Mouse (Mus musculus): ENCODE measurements at regions not wholly inside any gene's neighbourhood (a gene's known extent, or its start where the extent isn't known, plus 50 kb on each side); places are given as distances from the start of the nearest gene placed in this dataset.

DNA sequence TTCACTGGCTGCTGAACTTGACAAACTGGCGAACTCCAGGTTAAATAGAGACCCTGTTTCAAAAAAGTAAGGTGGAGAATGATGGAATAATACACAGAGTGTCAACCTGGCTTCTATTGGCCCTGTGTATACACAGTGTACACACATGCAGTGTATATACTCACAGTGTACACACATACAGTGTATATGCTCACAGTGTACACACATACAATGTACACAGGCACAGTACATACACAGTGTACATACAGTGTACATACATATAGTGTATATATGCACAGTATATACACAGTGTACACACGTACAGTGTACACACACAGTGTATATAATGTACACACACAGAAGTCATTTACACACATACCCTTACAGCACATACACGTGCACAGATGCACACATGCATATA, 52.4 kb upstream of the Aldh1b1 start:
- Histone ChIP-seq H3K9me3 (ENCODE audit: low read length) (peaks cover 3% of the 10 kb centered on the region; the same call in 1 of the 2 replicates), H3K27me3 (ENCODE audit: insufficient read depth, low read length) (peaks cover 33% of the 10 kb centered on the region), H3K4me3 (replicated peaks; ENCODE audit: low read length) (no peak overlapping the region), H3K4me1 (replicated peaks; ENCODE audit: low read depth, low read length) (peaks cover 4% of the 10 kb centered on the region; the same call in 1 of the 2 replicates), H3K36me3 (ENCODE audit: insufficient read depth, low read length) (no peaks in the 10 kb centered on the region)
- TF ChIP-seq NANOG (IDR thresholded peaks at IDR 0.05; ENCODE audit: borderline replicate concordance, low read length), result no peak
- TF ChIP-seq POU5F1 (IDR thresholded peaks at IDR 0.05; ENCODE audit: borderline replicate concordance, low read length), result no peak
- TF ChIP-seq CTCF (conservative IDR thresholded peaks at IDR 0.05; ENCODE audit: low read length), result no peak

DNA sequence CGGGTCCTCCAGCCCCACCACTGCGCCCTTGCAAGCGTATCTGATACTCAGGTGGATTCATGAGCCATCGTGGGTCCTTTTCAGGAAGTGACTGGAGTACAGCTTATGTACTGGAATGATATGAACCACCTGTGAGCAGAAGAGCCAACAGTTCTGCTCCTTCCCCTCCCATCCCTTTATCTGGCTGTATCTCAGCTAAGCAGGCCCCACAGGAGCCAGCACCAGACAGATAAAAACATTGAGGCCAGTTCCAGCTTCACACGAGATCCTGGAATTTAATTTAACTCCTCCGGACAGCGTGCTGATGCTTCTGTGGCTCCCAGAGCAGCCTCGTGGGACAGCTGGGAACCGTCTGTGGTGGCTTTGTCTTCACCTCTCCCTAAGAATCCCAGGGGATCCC, 53.1 kb upstream of the Aldh1b1 start:
- H3K9me3 ChIP-seq (ENCODE audit: low read length), result peaks cover 3% of the 10 kb centered on the region; the same call in 1 of the 2 replicates
- peaks cover 30% of the 10 kb centered on the region for H3K27me3 ChIP-seq (ENCODE audit: insufficient read depth, low read length)
- H3K36me3 ChIP-seq (ENCODE audit: insufficient read depth, low read length), result no peaks in the 10 kb centered on the region
- H3K4me1 ChIP-seq (replicated peaks; ENCODE audit: low read depth, low read length), result peaks cover 4% of the 10 kb centered on the region; the same call in 1 of the 2 replicates
- H3K4me3 ChIP-seq (replicated peaks; ENCODE audit: low read length), result no peak overlapping the region
- TF ChIP-seq NANOG (IDR thresholded peaks at IDR 0.05; ENCODE audit: borderline replicate concordance, low read length), result no peak
- TF ChIP-seq POU5F1 (IDR thresholded peaks at IDR 0.05; ENCODE audit: borderline replicate concordance, low read length), result no peak
- TF ChIP-seq CTCF (conservative IDR thresholded peaks at IDR 0.05; ENCODE audit: low read length), result no peak

DNA sequence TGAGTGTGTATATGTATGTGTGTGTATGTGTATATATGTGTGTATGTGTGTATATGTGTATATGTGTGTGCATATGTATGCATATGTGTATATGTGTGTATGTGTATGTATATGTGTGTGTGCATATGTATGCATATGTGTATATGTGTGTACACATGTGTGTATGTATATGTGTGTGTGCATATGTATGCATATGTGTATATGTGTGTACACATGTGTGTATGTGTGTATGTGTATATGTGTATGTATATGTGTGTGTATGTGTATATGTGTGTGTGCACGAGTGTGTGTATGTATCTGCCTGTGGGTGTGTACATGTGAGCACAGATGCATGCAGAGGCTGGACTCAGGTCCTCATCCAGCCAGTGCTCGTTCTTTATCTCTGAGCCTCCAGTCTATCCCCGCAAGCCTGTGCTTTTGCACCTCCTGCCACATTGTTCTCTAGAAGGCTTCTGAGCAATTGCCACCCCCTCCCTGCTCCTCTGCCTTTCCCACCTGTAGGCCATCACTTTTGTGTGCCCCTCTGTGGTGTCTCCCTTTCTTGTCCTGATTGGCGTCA, 53.9 kb upstream of the Aldh1b1 start:
- Histone ChIP-seq H3K27me3 (ENCODE audit: insufficient read depth, low read length) (peaks cover 29% of the 10 kb centered on the region), H3K4me1 (replicated peaks; ENCODE audit: low read depth, low read length) (peaks cover 4% of the 10 kb centered on the region; the same call in 1 of the 2 replicates), H3K9me3 (ENCODE audit: low read length) (no peaks in the 10 kb centered on the region), H3K4me3 (replicated peaks; ENCODE audit: low read length) (no peak overlapping the region), H3K36me3 (ENCODE audit: insufficient read depth, low read length) (no peaks in the 10 kb centered on the region)
- TF ChIP-seq POU5F1 (IDR thresholded peaks at IDR 0.05; ENCODE audit: borderline replicate concordance, low read length), result no peak
- no peak for TF ChIP-seq CTCF (conservative IDR thresholded peaks at IDR 0.05; ENCODE audit: low read length)
- no peak for TF ChIP-seq NANOG (IDR thresholded peaks at IDR 0.05; ENCODE audit: borderline replicate concordance, low read length)

DNA sequence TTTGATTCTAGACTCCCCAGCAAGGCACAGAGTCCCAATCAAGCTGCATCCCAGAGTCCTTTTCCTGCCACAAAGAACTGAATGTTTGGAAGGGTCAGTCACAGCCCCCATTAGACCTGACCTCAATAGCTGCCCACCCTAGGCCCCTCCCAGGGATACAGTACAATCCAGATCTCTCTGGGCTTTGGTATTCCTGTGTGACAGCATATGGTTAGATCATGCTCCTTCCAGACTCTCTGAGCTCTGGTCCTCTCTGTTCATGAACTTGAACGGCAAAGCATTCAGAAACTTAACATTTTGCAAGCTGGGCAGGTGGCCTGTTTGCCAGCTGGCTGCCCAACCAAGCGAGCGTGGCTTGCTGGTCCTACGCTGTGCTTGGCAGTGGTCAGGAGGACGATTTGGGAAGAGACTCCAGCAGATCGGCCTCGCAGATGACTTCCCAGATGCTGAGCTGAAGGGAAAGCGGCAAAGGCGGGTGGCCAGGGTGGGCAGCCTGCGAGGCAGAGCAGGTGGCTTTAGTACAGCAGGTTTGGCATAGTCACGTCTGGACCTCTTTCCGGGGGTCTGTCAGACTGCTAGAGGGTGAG, 58.0 kb upstream of the Aldh1b1 start:
- Histone ChIP-seq H3K27me3 (ENCODE audit: insufficient read depth, low read length) (peaks cover 32% of the 10 kb centered on the region), H3K4me1 (replicated peaks; ENCODE audit: low read depth, low read length) (peaks cover 5% of the 10 kb centered on the region), H3K4me3 (replicated peaks; ENCODE audit: low read length) (no peak overlapping the region), H3K36me3 (ENCODE audit: insufficient read depth, low read length) (no peaks in the 10 kb centered on the region), H3K9me3 (ENCODE audit: low read length) (no peaks in the 10 kb centered on the region)
- TF ChIP-seq NANOG (IDR thresholded peaks at IDR 0.05; ENCODE audit: borderline replicate concordance, low read length) (no peak), POU5F1 (IDR thresholded peaks at IDR 0.05; ENCODE audit: borderline replicate concordance, low read length) (no peak), CTCF (conservative IDR thresholded peaks at IDR 0.05; ENCODE audit: low read length) (no peak)

DNA sequence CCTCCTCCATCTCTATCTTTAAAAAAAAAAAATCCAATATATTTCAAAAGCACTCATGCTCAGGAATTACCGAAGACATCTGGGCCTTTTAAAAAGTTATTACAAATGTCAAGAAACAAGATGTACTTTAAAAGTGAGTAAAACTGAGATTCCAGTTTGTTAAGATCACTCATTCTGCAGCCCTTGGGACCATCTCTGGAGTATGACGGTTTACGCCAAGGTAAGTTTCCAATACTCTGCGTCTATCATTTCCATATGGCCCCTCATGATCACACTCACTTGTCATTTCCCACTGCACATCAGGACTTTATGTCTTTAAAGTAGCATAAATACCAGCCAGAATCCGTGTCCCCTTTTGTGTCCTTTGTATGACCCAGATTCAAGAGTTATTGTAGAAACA, 58.5 kb upstream of the Aldh1b1 start:
- Histone ChIP-seq H3K4me1 (replicated peaks; ENCODE audit: low read depth, low read length) (peaks cover 5% of the 10 kb centered on the region; the same call in 1 of the 2 replicates), H3K4me3 (replicated peaks; ENCODE audit: low read length) (no peak overlapping the region), H3K9me3 (ENCODE audit: low read length) (no peaks in the 10 kb centered on the region), H3K27me3 (ENCODE audit: insufficient read depth, low read length) (peaks cover 27% of the 10 kb centered on the region), H3K36me3 (ENCODE audit: insufficient read depth, low read length) (no peaks in the 10 kb centered on the region)
- TF ChIP-seq POU5F1 (IDR thresholded peaks at IDR 0.05; ENCODE audit: borderline replicate concordance, low read length) (no peak), CTCF (conservative IDR thresholded peaks at IDR 0.05; ENCODE audit: low read length) (no peak)

DNA sequence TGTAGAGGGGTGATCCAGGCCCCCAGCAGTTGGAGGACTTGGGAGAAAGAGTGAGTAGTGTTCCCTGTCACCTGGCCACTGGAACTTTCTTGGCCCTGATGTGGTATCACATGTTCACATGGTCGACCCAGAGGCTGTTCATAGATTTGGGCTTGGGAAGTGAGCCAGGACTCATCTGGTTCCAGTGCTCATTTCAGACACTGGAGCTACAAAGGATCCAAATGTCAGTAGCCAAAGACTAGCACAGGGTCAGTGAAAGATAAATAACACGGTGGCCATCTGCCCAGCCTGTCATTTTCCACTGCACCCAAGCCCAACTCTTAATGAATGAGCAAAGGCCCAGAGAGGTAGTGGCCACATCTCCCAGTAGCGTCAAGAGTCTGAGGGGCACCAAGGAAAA, 59.1 kb upstream of the Aldh1b1 start:
- Histone ChIP-seq H3K9me3 (ENCODE audit: low read length) (no peaks in the 10 kb centered on the region), H3K27me3 (ENCODE audit: insufficient read depth, low read length) (peaks cover 25% of the 10 kb centered on the region), H3K36me3 (ENCODE audit: insufficient read depth, low read length) (no peaks in the 10 kb centered on the region), H3K4me1 (replicated peaks; ENCODE audit: low read depth, low read length) (peaks cover 5% of the 10 kb centered on the region; the same call in 1 of the 2 replicates), H3K4me3 (replicated peaks; ENCODE audit: low read length) (no peak overlapping the region)
- TF ChIP-seq CTCF (conservative IDR thresholded peaks at IDR 0.05; ENCODE audit: low read length), result no peak
- TF ChIP-seq NANOG (IDR thresholded peaks at IDR 0.05; ENCODE audit: borderline replicate concordance, low read length), result no peak
- TF ChIP-seq POU5F1 (IDR thresholded peaks at IDR 0.05; ENCODE audit: borderline replicate concordance, low read length), result no peak

DNA sequence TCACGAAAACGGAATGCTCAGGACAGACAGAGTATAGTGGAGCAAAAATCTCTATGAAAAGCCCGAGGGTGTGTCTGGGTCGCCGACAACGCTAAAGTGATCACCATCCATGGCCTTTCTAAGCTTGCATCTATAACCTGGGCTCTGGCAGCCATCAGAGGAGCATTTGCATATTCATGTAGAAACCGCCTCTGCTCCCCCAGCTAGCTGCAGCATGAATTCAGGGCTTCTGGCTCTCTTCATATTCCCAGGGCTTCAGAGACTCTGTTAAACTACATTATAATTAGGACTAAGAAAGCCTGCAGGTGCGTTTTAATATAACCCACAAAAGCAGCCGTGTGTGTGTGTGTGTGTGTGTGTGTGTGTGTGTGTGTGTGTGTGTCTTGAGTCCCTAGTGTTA, 59.7 kb upstream of the Aldh1b1 start:
- Histone ChIP-seq H3K9me3 (ENCODE audit: low read length) (no peaks in the 10 kb centered on the region), H3K27me3 (ENCODE audit: insufficient read depth, low read length) (peaks cover 25% of the 10 kb centered on the region), H3K4me3 (replicated peaks; ENCODE audit: low read length) (no peak overlapping the region), H3K4me1 (replicated peaks; ENCODE audit: low read depth, low read length) (peaks cover 5% of the 10 kb centered on the region; the same call in 1 of the 2 replicates), H3K36me3 (ENCODE audit: insufficient read depth, low read length) (no peaks in the 10 kb centered on the region)
- TF ChIP-seq POU5F1 (IDR thresholded peaks at IDR 0.05; ENCODE audit: borderline replicate concordance, low read length) (no peak), NANOG (IDR thresholded peaks at IDR 0.05; ENCODE audit: borderline replicate concordance, low read length) (no peak), CTCF (conservative IDR thresholded peaks at IDR 0.05; ENCODE audit: low read length) (no peak)

DNA sequence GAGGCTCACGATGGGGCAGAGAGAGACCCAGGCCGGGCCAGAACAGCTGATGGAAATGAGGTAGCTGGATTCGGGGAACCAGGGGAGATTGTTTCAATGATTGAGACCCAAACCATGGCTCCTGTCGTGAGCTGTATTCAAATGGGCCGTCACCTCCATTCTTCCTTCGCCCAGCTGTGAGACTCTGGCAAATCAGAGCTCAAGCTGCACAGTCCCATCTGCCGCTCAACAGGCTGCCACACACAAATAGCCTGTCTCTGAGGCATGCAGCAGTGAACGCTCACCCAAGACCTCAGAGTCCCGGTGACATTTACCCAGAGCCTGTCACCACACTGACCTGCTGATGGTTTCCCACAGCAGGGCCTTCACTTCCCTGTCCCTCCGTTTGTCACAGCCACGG, 60.1 kb upstream of the Aldh1b1 start:
- H3K27me3 ChIP-seq (ENCODE audit: insufficient read depth, low read length), result peaks cover 25% of the 10 kb centered on the region
- H3K9me3 ChIP-seq (ENCODE audit: low read length), result no peaks in the 10 kb centered on the region
- TF ChIP-seq POU5F1 (IDR thresholded peaks at IDR 0.05; ENCODE audit: borderline replicate concordance, low read length) (no peak), CTCF (conservative IDR thresholded peaks at IDR 0.05; ENCODE audit: low read length) (no peak), NANOG (IDR thresholded peaks at IDR 0.05; ENCODE audit: borderline replicate concordance, low read length) (no peak)
- H3K36me3 ChIP-seq (ENCODE audit: insufficient read depth, low read length), result no peaks in the 10 kb centered on the region
- H3K4me1 ChIP-seq (replicated peaks; ENCODE audit: low read depth, low read length), result peaks cover 5% of the 10 kb centered on the region; the same call in 1 of the 2 replicates
- no peak overlapping the region for H3K4me3 ChIP-seq (replicated peaks; ENCODE audit: low read length)
